Mouse (Mus musculus) forebrain, embryonic 16.5 days (tissue): ENCODE results near the gene Cercam. TPM values are rescaled to one million over a fixed set of nuclear protein-coding genes. Genes with fewer than 3 reads are reported as not detected.
"Not testable (repeated sequence)": the region's sequence is repeated elsewhere in the genome, so short reads cannot be mapped to it uniquely, and the experiment has no call there.

Experiments used
- ATAC-seq: fragments of 200-750 bp; cut with Nextera tagmentation; 2 replicates; pipeline ENCODE4 v1.8.0; 2017; ENCODE audit warnings: mild to moderate bottlenecking, moderate library complexity
- H3K27ac ChIP-seq: fragments of 300-500 bp; sonication (generic); 2 replicates; pipeline ENCODE4 v1.5.1; 2014; ENCODE audit warnings: low read length, control low read depth
- H3K27me3 ChIP-seq: fragments of 300-500 bp; sonication (generic); replicated peaks from 2 replicates; pipeline ENCODE4 v1.6.1; 2014; ENCODE audit warnings: low read length; ENCODE audit not compliant: control insufficient read depth, insufficient read depth
- H3K36me3 ChIP-seq: fragments of 300-500 bp; sonication (generic); 2 replicates; pipeline ENCODE4 v1.6.1; 2014; ENCODE audit not compliant: control insufficient read depth, insufficient read depth
- H3K4me1 ChIP-seq: fragments of 300-500 bp; sonication (generic); replicated peaks from 2 replicates; pipeline ENCODE4 v1.6.1; 2014; ENCODE audit warnings: low read length; ENCODE audit not compliant: control insufficient read depth, insufficient read depth
- H3K4me2 ChIP-seq: fragments of 300-500 bp; sonication (generic); 2 replicates; pipeline ENCODE4 v1.6.1; 2014; ENCODE audit warnings: mild to moderate bottlenecking, low read length, control low read depth
- H3K4me3 ChIP-seq: fragments of 300-500 bp; sonication (generic); replicated peaks from 2 replicates; pipeline ENCODE4 v1.5.1; 2014; ENCODE audit warnings: mild to moderate bottlenecking, low read length, control low read depth
- H3K9ac ChIP-seq: fragments of 300-500 bp; sonication (generic); replicated peaks from 2 replicates; pipeline ENCODE4 v1.6.1; 2014; ENCODE audit warnings: low read depth, low read length, control low read depth
- H3K9me3 ChIP-seq: fragments of 300-500 bp; sonication (generic); 2 replicates; pipeline ENCODE4 v1.6.1; 2016; ENCODE audit warnings: low read length; ENCODE audit not compliant: control insufficient read depth
- WGBS: fragments of 180-500 bp; shearing (Covaris S2); extraction: QIAGEN DNeasy Blood & Tissue Kit; methylation state at CpG from one replicate; pipeline ENCODE4 v1.1.7; 2014; 5-methylcytosine and 5-hydroxymethylcytosine counted together
- polyA plus RNA-seq: library from polyadenylated mRNA; unstranded; fragments of >200 nt; fragmentation: Nextera tagmentation; extraction: Ambion mirVana; gene quantifications from 2 replicates; pipeline ENCODE4 v1.2.1, GENCODE M21; 2015

Gene Cercam
- polyA plus RNA-seq, 1 experiment from 2014 or later = 8.4 TPM

DNA sequence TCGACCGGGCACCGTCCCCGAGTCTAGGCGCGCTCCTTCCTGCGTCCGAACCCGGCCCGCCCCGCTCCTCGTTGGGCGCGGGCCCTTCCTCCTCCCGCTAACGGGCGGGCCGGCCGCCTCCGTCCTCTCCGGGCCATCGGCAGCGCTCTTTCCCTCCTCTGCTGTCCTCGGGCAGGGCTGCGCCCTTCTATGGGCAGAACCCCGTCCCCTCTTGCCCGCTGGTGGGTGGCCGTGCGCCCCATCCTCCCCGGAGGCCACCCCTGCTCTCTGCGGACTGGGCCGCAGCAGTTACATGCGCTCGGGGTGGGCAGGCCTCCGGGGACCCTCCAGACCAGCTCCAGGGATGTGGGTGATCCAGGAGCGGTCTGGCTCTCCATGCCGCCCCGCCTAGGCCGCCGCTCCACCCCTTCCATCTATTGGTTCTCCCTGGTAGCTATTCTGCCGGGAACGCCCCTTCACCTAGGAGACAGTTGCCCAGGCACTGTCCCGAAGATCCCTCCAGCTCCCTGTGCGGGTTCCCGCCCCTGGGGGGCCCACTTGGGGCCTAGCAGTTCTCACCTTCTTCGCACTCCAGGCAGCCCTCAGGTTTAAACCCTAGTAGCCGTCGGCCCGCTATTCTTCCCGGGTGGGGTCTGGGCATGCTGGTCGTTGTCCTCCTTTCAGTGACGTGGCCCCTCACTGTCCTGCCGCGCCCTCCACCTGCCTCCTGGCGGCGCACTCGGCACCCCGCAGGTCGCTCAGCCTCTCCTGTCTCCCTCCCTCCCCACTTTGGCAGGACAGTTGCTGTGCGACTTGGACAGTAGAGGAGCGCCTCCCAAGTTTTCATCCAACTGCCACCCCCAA is 21.2 kb downstream of the Cercam start:
- peaks cover 16% of the 10 kb centered on the region for H3K4me1 ChIP-seq

DNA sequence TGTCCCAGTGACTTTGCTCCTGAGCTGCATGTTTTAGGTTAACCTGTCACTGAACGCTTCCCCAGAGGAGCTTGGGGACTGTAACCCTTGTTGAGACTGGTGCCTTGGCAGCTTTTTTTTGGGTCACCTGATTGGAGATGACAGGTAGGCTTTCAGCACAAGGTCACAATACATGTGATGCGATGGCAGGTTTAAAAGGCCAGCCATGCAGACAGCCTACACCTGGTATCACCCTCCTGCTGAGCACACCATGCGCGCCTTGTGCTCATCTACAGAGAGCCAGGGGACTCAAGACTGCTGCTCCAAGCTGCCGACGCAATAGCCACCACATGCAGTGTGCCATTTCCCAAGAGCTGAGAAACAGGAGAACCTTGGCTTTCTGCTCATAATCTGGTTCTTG is 22.8 kb downstream of the Cercam start:
- Histone ChIP-seq H3K4me1 (peaks cover 16% of the 10 kb centered on the region), H3K27ac (no peak overlapping the region), H3K4me3 (no peak overlapping the region), H3K36me3 (peaks cover 22% of the 10 kb centered on the region), H3K9ac (no peak overlapping the region), H3K9me3 (no peaks in the 10 kb centered on the region), H3K27me3 (no peaks in the 10 kb centered on the region), H3K4me2 (no peak overlapping the region)
- ATAC-seq = no peak
- WGBS = 96% methylated on average over 6 of the region's 6 CpGs

More for the DNA sequence above, 21.2 kb downstream of the Cercam start:
- no peaks in the 10 kb centered on the region for H3K27me3 ChIP-seq
- peaks cover 18% of the 10 kb centered on the region for H3K36me3 ChIP-seq
- peak overlapping the region; percentile 86 for H3K4me2 ChIP-seq
- H3K9ac ChIP-seq = peak overlapping the region; percentile 89
- peak overlapping the region; percentile 82 for H3K27ac ChIP-seq
- H3K4me3 ChIP-seq = peak overlapping the region; percentile 100
- no peaks in the 10 kb centered on the region for H3K9me3 ChIP-seq
- WGBS = under 1% methylated on average over 51 of the region's 61 CpGs
- peak; percentile 85 for ATAC-seq

GRCm38 (mm10) chr2:29896071-29896470 is 27.1 kb downstream of the Cercam start:
- H3K9me3 ChIP-seq = no peaks in the 10 kb centered on the region
- H3K9ac ChIP-seq = no peak overlapping the region
- H3K4me1 ChIP-seq = peaks cover 4% of the 10 kb centered on the region
- no peak overlapping the region for H3K27ac ChIP-seq
- H3K4me2 ChIP-seq = no peak overlapping the region
- H3K4me3 ChIP-seq = no peak overlapping the region
- WGBS = 88% methylated on average over 1 of the region's 1 CpGs
- H3K27me3 ChIP-seq = no peaks in the 10 kb centered on the region
- peaks cover 30% of the 10 kb centered on the region for H3K36me3 ChIP-seq
- no peak for ATAC-seq

GRCm38 (mm10) chr2:29897366-29897765 is 28.4 kb downstream of the Cercam start:
- H3K36me3 ChIP-seq = peaks cover 43% of the 10 kb centered on the region
- no peaks in the 10 kb centered on the region for H3K9me3 ChIP-seq
- no peak overlapping the region for H3K4me2 ChIP-seq
- H3K4me3 ChIP-seq = no peak overlapping the region
- no peak for ATAC-seq
- WGBS = 74% methylated on average over 2 of the region's 2 CpGs
- no peak overlapping the region for H3K9ac ChIP-seq
- no peaks in the 10 kb centered on the region for H3K4me1 ChIP-seq
- no peaks in the 10 kb centered on the region for H3K27me3 ChIP-seq
- H3K27ac ChIP-seq = no peak overlapping the region

DNA sequence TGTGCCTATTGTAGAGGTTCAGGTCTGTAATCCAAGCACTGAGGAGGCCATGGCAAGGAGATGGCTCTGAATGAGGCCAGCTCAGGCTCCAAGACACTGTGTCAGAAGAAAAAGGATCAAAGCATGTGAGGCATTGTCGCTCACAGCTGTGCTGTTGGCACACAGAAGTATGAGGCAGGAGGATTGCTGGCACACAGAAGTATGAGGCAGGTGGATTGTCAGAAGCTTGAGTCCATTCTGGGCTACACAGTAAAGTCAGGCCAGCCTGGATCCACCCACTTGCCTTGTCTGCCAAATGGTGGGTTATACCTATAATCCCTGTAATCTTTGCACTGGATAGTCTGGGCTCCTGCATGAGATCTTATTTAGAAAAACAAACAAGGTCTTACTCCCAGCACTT is 29.1 kb downstream of the Cercam start:
- WGBS = 65% methylated on average over 1 of the region's 1 CpGs
- Histone ChIP-seq H3K4me1 (no peaks in the 10 kb centered on the region), H3K4me2 (no peak overlapping the region), H3K9me3 (no peaks in the 10 kb centered on the region), H3K27me3 (no peaks in the 10 kb centered on the region), H3K9ac (no peak overlapping the region), H3K4me3 (no peak overlapping the region), H3K36me3 (peaks cover 48% of the 10 kb centered on the region), H3K27ac (no peak overlapping the region)
- no peak for ATAC-seq

- Histone ChIP-seq H3K36me3 (peaks cover 47% of the 10 kb centered on the region), H3K4me1 (no peaks in the 10 kb centered on the region), H3K9ac (no peak overlapping the region), H3K9me3 (no peaks in the 10 kb centered on the region), H3K27ac (no peak overlapping the region), H3K4me2 (no peak overlapping the region), H3K4me3 (no peak overlapping the region), H3K27me3 (no peaks in the 10 kb centered on the region)
- no peak for ATAC-seq
- WGBS = 92% methylated on average over 10 of the region's 10 CpGs
Measured at GRCm38 (mm10) chr2:29902194-29902593, 33.2 kb downstream of the Cercam start.

DNA sequence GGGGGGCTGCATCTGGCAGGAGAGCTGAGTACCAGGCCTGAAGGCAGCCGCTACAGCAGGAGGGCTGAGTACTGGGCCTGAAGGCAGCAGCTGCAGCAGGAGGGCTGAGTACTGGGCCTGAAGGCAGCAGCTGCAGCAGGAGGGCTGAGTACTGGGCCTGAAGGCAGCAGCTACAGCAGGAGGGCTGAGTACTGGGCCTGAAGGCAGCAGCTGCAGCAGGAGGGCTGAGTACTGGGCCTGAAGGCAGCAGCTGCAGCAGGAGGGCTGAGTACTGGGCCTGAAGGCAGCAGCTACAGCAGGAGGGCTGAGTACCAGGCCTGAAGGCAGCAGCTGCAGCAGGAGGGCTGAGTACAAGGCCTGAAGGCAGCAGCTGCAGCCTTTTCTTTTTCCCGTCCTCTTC is 39.2 kb downstream of the Cercam start:
- H3K36me3 ChIP-seq = peaks cover 28% of the 10 kb centered on the region
- H3K4me2 ChIP-seq, H3K27ac ChIP-seq, ATAC-seq, H3K9me3 ChIP-seq, H3K4me3 ChIP-seq, H3K4me1 ChIP-seq, H3K9ac ChIP-seq, H3K27me3 ChIP-seq: not testable (repeated sequence)
- 89% methylated on average over 2 of the region's 2 CpGs for WGBS

DNA sequence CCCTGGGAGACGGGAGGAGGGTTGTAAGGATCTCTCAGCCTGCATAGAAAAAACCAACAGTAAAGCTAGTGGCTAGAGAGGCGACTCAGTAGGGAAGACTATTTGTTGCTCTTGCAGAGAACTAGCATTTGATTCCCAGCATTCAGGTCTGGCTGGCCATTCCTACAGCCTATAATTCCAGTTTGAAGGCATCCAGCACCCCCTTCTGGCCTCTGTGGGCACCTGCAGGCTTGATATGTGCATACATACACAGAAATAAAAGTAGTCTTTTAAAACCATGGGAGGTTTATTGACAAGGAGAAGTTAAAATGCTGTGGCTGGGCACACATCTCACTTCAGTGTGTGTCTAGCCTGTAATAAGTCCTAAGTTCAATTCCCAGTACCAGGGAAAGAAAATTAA is 41.1 kb downstream of the Cercam start:
- Histone ChIP-seq H3K4me2 (no peak overlapping the region), H3K36me3 (peaks cover 26% of the 10 kb centered on the region), H3K27me3 (no peaks in the 10 kb centered on the region), H3K9me3 (no peaks in the 10 kb centered on the region), H3K27ac (no peak overlapping the region), H3K4me3 (no peak overlapping the region), H3K4me1 (no peaks in the 10 kb centered on the region), H3K9ac (no peak overlapping the region)
- ATAC-seq = no peak
- 86% methylated on average over 2 of the region's 2 CpGs for WGBS

- Histone ChIP-seq H3K27ac (no peak overlapping the region), H3K4me1 (no peaks in the 10 kb centered on the region), H3K27me3 (no peaks in the 10 kb centered on the region), H3K4me3 (no peak overlapping the region), H3K4me2 (no peak overlapping the region), H3K9ac (no peak overlapping the region), H3K36me3 (peaks cover 38% of the 10 kb centered on the region), H3K9me3 (no peaks in the 10 kb centered on the region)
- WGBS = 92% methylated on average over 11 of the region's 11 CpGs
- no peak for ATAC-seq
Measured at GRCm38 (mm10) chr2:29917621-29918020, 48.7 kb downstream of the Cercam start.
